Mouse (Mus musculus): ENCODE data around the gene Hif3a.

DNA sequence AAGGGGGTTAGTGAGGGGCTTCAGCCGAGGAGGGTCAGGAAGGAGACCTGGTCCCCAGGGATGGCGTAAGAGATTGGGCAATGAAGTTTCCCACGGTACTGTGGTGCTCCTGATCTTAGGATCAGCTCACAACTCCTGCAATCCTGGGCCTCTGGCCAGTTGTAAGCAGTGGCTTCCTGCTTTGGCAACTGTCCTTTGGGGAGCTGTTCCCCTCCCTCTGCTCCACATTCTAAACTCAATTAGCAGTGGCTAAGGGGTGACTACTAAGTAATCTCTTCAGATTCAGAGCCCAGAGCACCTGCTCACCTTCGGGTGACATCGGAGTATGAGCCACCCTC is 52.2 kb downstream of the Hif3a start:
- TF ChIP-seq CTCF (IDR thresholded peaks at IDR 0.05; ENCODE audit: low read depth), result no peak
- no peak for TF ChIP-seq EP300 (IDR thresholded peaks at IDR 0.05; ENCODE audit: low read depth)

Data from liver, postnatal 0 days (tissue).